Mouse (Mus musculus) hindbrain, embryonic 15.5 days (tissue): ENCODE measurements around the gene Gm21119. TPM values are rescaled to one million over a fixed set of nuclear protein-coding genes. Genes with fewer than 3 reads are reported as not detected.
"Not testable (repeated sequence)": the region's sequence is repeated elsewhere in the genome, so short reads cannot be mapped to it uniquely, and the experiment has no call there.

Source experiments
- ATAC-seq: fragments of 200-750 bp; cut with Nextera tagmentation; 2 replicates; pipeline ENCODE4 v1.8.0; 2017; ENCODE audit warnings: low read depth, moderate number of reproducible peaks, moderate TSS enrichment; ENCODE audit not compliant: low FRiP score
- H3K27ac ChIP-seq: fragments of 300-500 bp; sonication (generic); replicated peaks from 2 replicates; pipeline ENCODE4 v1.5.1; 2015; ENCODE audit warnings: mild to moderate bottlenecking, inconsistent platforms
- H3K27me3 ChIP-seq: fragments of 300-500 bp; sonication (generic); 2 replicates; pipeline ENCODE4 v1.6.1; 2015; ENCODE audit warnings: control low read depth, inconsistent platforms
- H3K36me3 ChIP-seq: fragments of 300-500 bp; sonication (generic); 2 replicates; pipeline ENCODE4 v1.6.1; 2015; ENCODE audit warnings: control low read depth, inconsistent platforms
- H3K4me1 ChIP-seq: fragments of 300-500 bp; sonication (generic); replicated peaks from 2 replicates; pipeline ENCODE4 v1.6.1; 2015; ENCODE audit warnings: control low read depth, inconsistent platforms
- H3K4me2 ChIP-seq: fragments of 300-500 bp; sonication (generic); 2 replicates; pipeline ENCODE4 v1.6.1; 2015; ENCODE audit warnings: moderate library complexity, mild to moderate bottlenecking, inconsistent platforms
- H3K4me3 ChIP-seq: fragments of 300-500 bp; sonication (generic); 2 replicates; pipeline ENCODE4 v1.5.1; 2015; ENCODE audit warnings: mild to moderate bottlenecking, inconsistent platforms
- H3K9ac ChIP-seq: fragments of 300-500 bp; sonication (generic); 2 replicates; pipeline ENCODE4 v1.6.1; 2015; ENCODE audit warnings: inconsistent platforms
- H3K9me3 ChIP-seq: fragments of 300-500 bp; sonication (generic); 2 replicates; pipeline ENCODE4 v1.6.1; 2016; ENCODE audit warnings: control low read depth, inconsistent platforms
- WGBS: fragments of 180-500 bp; shearing (Covaris S2); methylation state at CpG from one replicate; pipeline ENCODE4 v1.1.7; 2015; 5-methylcytosine and 5-hydroxymethylcytosine counted together
- polyA plus RNA-seq: library from polyadenylated mRNA; unstranded; fragments of >200 nt; fragmentation: Nextera tagmentation; extraction: Ambion mirVana; gene quantifications from 2 replicates; pipeline ENCODE4 v1.2.1, GENCODE M21; 2015

The Gm21119 gene
- 0.25 and 0.43 TPM in 2 replicates for polyA plus RNA-seq

GRCm38 (mm10) chr8:20614619-20615018 lies at the start of gene Gm21119:
Gene Gm21119, plus strand, starts transcription at chr8:20614919.
- not testable (repeated sequence) for H3K27ac ChIP-seq, ATAC-seq, H3K4me3 ChIP-seq, H3K4me1 ChIP-seq, H3K36me3 ChIP-seq, H3K9me3 ChIP-seq, H3K9ac ChIP-seq, H3K4me2 ChIP-seq, H3K27me3 ChIP-seq
- WGBS, result no CpG with 5 or more reads among the region's 2 CpGs

- not testable (repeated sequence) for H3K9ac ChIP-seq, H3K27me3 ChIP-seq, H3K4me2 ChIP-seq, H3K4me1 ChIP-seq, H3K27ac ChIP-seq, H3K4me3 ChIP-seq, H3K36me3 ChIP-seq, ATAC-seq, H3K9me3 ChIP-seq
- WGBS, result no CpG with 5 or more reads among the region's 1 CpGs
Observed at GRCm38 (mm10) chr8:20566753-20567152, 48.0 kb upstream of the Gm21119 start.

GRCm38 (mm10) chr8:20581081-20581480 lies 33.6 kb upstream of the Gm21119 start:
- not testable (repeated sequence) for ATAC-seq, H3K4me2 ChIP-seq, H3K36me3 ChIP-seq, H3K9me3 ChIP-seq, H3K4me3 ChIP-seq, H3K9ac ChIP-seq, H3K4me1 ChIP-seq, H3K27ac ChIP-seq, H3K27me3 ChIP-seq
- whole genome bisulfite sequencing, result 90% methylated on average over 5 of the region's 6 CpGs

GRCm38 (mm10) chr8:20582772-20583171 lies 31.9 kb upstream of the Gm21119 start:
- not testable (repeated sequence) for H3K36me3 ChIP-seq, ATAC-seq, H3K4me1 ChIP-seq, H3K27me3 ChIP-seq, H3K4me3 ChIP-seq, H3K9me3 ChIP-seq, H3K4me2 ChIP-seq, H3K9ac ChIP-seq, H3K27ac ChIP-seq
- 80% methylated on average over 4 of the region's 6 CpGs for WGBS

- not testable (repeated sequence) for H3K27me3 ChIP-seq, H3K9ac ChIP-seq, H3K4me1 ChIP-seq, H3K4me2 ChIP-seq, H3K27ac ChIP-seq, H3K9me3 ChIP-seq, H3K36me3 ChIP-seq, H3K4me3 ChIP-seq
- 24% methylated on average over 10 of the region's 12 CpGs for WGBS
- ATAC-seq, result peak; percentile 83
Observed at GRCm38 (mm10) chr8:20588268-20589177, 26.2 kb upstream of the Gm21119 start.

GRCm38 (mm10) chr8:20589178-20589539 lies 25.6 kb upstream of the Gm21119 start:
- not testable (repeated sequence) for H3K9me3 ChIP-seq, H3K9ac ChIP-seq, H3K27ac ChIP-seq, H3K36me3 ChIP-seq, H3K27me3 ChIP-seq, H3K4me3 ChIP-seq, H3K4me2 ChIP-seq, H3K4me1 ChIP-seq
- peak; percentile 81 for ATAC-seq
- WGBS, result 90% methylated on average over 2 of the region's 4 CpGs

- not testable (repeated sequence) for H3K4me1 ChIP-seq, H3K4me2 ChIP-seq, H3K36me3 ChIP-seq, H3K27ac ChIP-seq, H3K9me3 ChIP-seq, H3K4me3 ChIP-seq, ATAC-seq, H3K9ac ChIP-seq, H3K27me3 ChIP-seq
- 81% methylated on average over 4 of the region's 9 CpGs for WGBS
Observed at GRCm38 (mm10) chr8:20590117-20590997, 24.4 kb upstream of the Gm21119 start.

- not testable (repeated sequence) for H3K36me3 ChIP-seq, H3K4me1 ChIP-seq, H3K9me3 ChIP-seq, H3K4me2 ChIP-seq, H3K27ac ChIP-seq, H3K4me3 ChIP-seq, ATAC-seq, H3K9ac ChIP-seq, H3K27me3 ChIP-seq
- WGBS, result 87% methylated on average over 5 of the region's 8 CpGs
Observed at GRCm38 (mm10) chr8:20591002-20591401, 23.7 kb upstream of the Gm21119 start.

GRCm38 (mm10) chr8:20592732-20593272 lies 21.9 kb upstream of the Gm21119 start:
- ATAC-seq, result not testable (repeated sequence)
- WGBS, result 48% methylated on average over 1 of the region's 5 CpGs

GRCm38 (mm10) chr8:20593841-20594240 lies 20.9 kb upstream of the Gm21119 start:
- not testable (repeated sequence) for H3K4me2 ChIP-seq, H3K9ac ChIP-seq, H3K4me3 ChIP-seq, H3K9me3 ChIP-seq, H3K27me3 ChIP-seq, ATAC-seq, H3K36me3 ChIP-seq, H3K27ac ChIP-seq, H3K4me1 ChIP-seq
- no CpG with 5 or more reads among the region's 4 CpGs for WGBS

More at GRCm38 (mm10) chr8:20592732-20593272, 21.9 kb upstream of the Gm21119 start:
- not testable (repeated sequence) for H3K4me2 ChIP-seq, H3K27me3 ChIP-seq, H3K9ac ChIP-seq, H3K27ac ChIP-seq, H3K4me3 ChIP-seq, H3K9me3 ChIP-seq, H3K36me3 ChIP-seq, H3K4me1 ChIP-seq

- not testable (repeated sequence) for H3K4me3 ChIP-seq, ATAC-seq, H3K4me2 ChIP-seq, H3K27me3 ChIP-seq, H3K4me1 ChIP-seq, H3K27ac ChIP-seq, H3K9me3 ChIP-seq, H3K36me3 ChIP-seq, H3K9ac ChIP-seq
- WGBS, result 88% methylated on average over 6 of the region's 9 CpGs
Observed at GRCm38 (mm10) chr8:20596081-20596841, 18.5 kb upstream of the Gm21119 start.
